Mouse (Mus musculus): ENCODE measurements around the gene Ehmt1. TPM values are rescaled to one million over a fixed set of nuclear protein-coding genes. Genes with fewer than 3 reads are reported as not detected.

Gene Ehmt1
- total and polyA plus RNA-seq, 3 experiments, result 31.9 to 55.8 TPM; not detected in 1

DNA sequence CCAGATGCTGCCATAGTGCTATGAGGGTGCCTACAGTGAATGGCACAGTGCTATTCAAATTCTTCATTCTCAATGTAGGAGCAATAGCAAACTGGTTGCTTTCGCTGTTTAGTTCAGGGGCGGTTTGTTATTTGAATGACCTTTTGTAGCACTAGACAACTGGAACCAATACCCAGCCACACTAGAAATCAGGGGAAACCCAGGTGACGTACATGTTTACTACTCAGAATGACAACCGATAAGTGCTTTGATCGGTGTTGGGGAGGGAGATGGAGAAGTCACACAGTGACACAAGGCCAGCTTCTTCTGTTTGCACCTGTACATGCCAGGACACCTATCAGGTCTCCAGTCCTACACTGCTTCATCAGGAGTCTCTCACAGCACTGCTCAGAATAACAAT, 10.2 kb upstream of the Ehmt1 start:
- peaks cover 0 to 16% of the 10 kb centered on the region in 2 experiments; a peak in 2 of 4 replicates for H3K36me3 ChIP-seq (ENCODE audit: control insufficient read depth in 1 of 2, insufficient read depth in 2 of 2, low read length in 2 of 2)
- H3K9me3 ChIP-seq (replicated peaks; ENCODE audit: insufficient read depth, low read length), result no peaks in the 10 kb centered on the region

DNA sequence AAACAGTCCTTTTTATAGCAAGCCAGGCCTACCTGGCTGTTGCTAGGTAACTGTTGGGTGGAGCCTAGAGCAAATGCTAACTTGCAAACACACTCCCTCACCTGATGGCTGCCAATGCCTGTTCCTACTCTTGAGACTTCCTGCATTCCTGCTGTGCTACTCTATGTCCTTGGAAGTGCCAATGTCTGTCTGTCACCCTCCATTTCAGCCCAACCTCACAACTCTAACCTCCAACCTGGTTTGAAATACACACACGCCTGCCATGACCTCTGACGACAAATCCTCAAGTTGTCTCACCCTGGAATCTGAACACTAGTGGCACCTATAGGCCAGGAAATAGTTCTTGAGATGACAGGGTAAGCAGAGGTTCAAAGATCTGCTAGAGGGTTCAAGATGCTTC, 9.7 kb upstream of the Ehmt1 start:
- Histone ChIP-seq H3K4me3 (ENCODE audit: control insufficient read depth in 1 of 2, insufficient read depth in 1 of 2, low read depth in 2 of 2, low read length in 2 of 2) (no peak overlapping the region), H3K9me3 (replicated peaks; ENCODE audit: insufficient read depth, low read length) (no peaks in the 10 kb centered on the region), H3K36me3 (ENCODE audit: control insufficient read depth in 1 of 2, insufficient read depth in 2 of 2, low read length in 2 of 2) (peaks cover 0 to 16% of the 10 kb centered on the region in 2 experiments; a peak in 2 of 4 replicates), H3K27me3 (ENCODE audit: control insufficient read depth in 1 of 2, insufficient read depth in 2 of 2, low read length in 2 of 2) (no peaks in the 10 kb centered on the region), H3K27ac (ENCODE audit: control insufficient read depth, low read depth, low read length) (no peak overlapping the region), H3K79me2 (ENCODE audit: control insufficient read depth, insufficient read depth, low read length, poor library complexity) (peaks cover 3% of the 10 kb centered on the region; the same call in 1 of the 2 replicates), H3K4me1 (ENCODE audit: control insufficient read depth in 1 of 2, insufficient read depth in 2 of 2, low read length in 2 of 2) (peaks cover 6 to 20% of the 10 kb centered on the region in 2 experiments), H3K9ac (ENCODE audit: control insufficient read depth, low read depth, low read length, poor library complexity, severe bottlenecking) (no peak overlapping the region)
- DNase-seq (ENCODE audit: low read depth, low spot score), result no peak
- TF ChIP-seq ZKSCAN1 (IDR thresholded peaks at IDR 0.05; ENCODE audit: low read depth, low read length), result no peak
- TF ChIP-seq JUND (IDR thresholded peaks at IDR 0.05; ENCODE audit: low read depth, low read length), result no peak
- no peak for TF ChIP-seq POLR2AphosphoS5 (IDR thresholded peaks at IDR 0.05; ENCODE audit: borderline replicate concordance, low read depth, low read length)
- no peak for TF ChIP-seq MAX (IDR thresholded peaks at IDR 0.05; ENCODE audit: low read length)
- no peak for TF ChIP-seq BHLHE40 (IDR thresholded peaks at IDR 0.05; ENCODE audit: borderline replicate concordance, low read depth, low read length)
- no peak for TF ChIP-seq SIN3A (IDR thresholded peaks at IDR 0.05; ENCODE audit: low read length)
- no peak for TF ChIP-seq NELFE (IDR thresholded peaks at IDR 0.05; ENCODE audit: low read depth, low read length)
- no peak for TF ChIP-seq KAT2A (conservative IDR thresholded peaks at IDR 0.05; ENCODE audit: low read depth, low read length)

More for the DNA sequence above, 10.2 kb upstream of the Ehmt1 start:
- no peak for DNase-seq (ENCODE audit: low read depth, low spot score)
- Histone ChIP-seq H3K4me3 (ENCODE audit: control insufficient read depth in 1 of 2, insufficient read depth in 1 of 2, low read depth in 2 of 2, low read length in 2 of 2) (no peak overlapping the region), H3K79me2 (ENCODE audit: control insufficient read depth, insufficient read depth, low read length, poor library complexity) (peaks cover 5% of the 10 kb centered on the region), H3K9ac (ENCODE audit: control insufficient read depth, low read depth, low read length, poor library complexity, severe bottlenecking) (no peak overlapping the region), H3K4me1 (ENCODE audit: control insufficient read depth in 1 of 2, insufficient read depth in 2 of 2, low read length in 2 of 2) (peaks cover 6 to 21% of the 10 kb centered on the region in 2 experiments), H3K27ac (ENCODE audit: control insufficient read depth, low read depth, low read length) (no peak overlapping the region), H3K27me3 (ENCODE audit: control insufficient read depth in 1 of 2, insufficient read depth in 2 of 2, low read length in 2 of 2) (no peaks in the 10 kb centered on the region)
- no peak for TF ChIP-seq RCOR1 (IDR thresholded peaks at IDR 0.05; ENCODE audit: low read depth, low read length)
- no peak for TF ChIP-seq NRF1 (IDR thresholded peaks at IDR 0.05; ENCODE audit: insufficient read depth, low read depth, low read length, poor library complexity, severe bottlenecking)
- no peak for TF ChIP-seq RAD21 (IDR thresholded peaks at IDR 0.05; ENCODE audit: low read depth, low read length)
- no peak for TF ChIP-seq ETS1 (IDR thresholded peaks at IDR 0.05; ENCODE audit: low read depth, low read length)
- TF ChIP-seq GATA1 (IDR thresholded peaks at IDR 0.05; ENCODE audit: low read depth, low read length), result no peak
- no peak for TF ChIP-seq USF2 (IDR thresholded peaks at IDR 0.05; ENCODE audit: borderline replicate concordance in 1 of 2, insufficient read depth in 1 of 2, low read depth in 1 of 2, low read length in 2 of 2)
- no peak for TF ChIP-seq CHD2 (IDR thresholded peaks at IDR 0.05; ENCODE audit: low read length)
- no peak for TF ChIP-seq POLR2A (IDR thresholded peaks at IDR 0.05; ENCODE audit: control insufficient read depth in 1 of 2, insufficient read depth in 1 of 2, low read depth in 1 of 2, low read length in 2 of 2, poor library complexity in 1 of 2)
- no peak for TF ChIP-seq TCF12 (IDR thresholded peaks at IDR 0.05; ENCODE audit: low read depth, low read length)

All from MEL (cell line).